Comparison of ENCODE assay signal across 8 mouse cellular contexts in genomic region chr2:76673472-76674081, GRCm38 (mm10). TPM values are rescaled to one million over a fixed set of nuclear protein-coding genes. Genes with fewer than 3 reads are reported as not detected.
A peak's percentile ranks its signal among the peaks of the same experiment; 100 is the strongest.
DNase-seq lines count a peak whose midpoint lies in the region; ATAC-seq and TF ChIP-seq lines count a peak whose summit lies in the region.

No protein-coding gene starts in this region.

- peak overlapping the region; percentile 56 for H3K4me2 ChIP-seq in hindbrain, embryonic 11.5 days (replicated peaks; ENCODE audit: low read depth, low read length)
- peak overlapping the region; percentile 53 for H3K4me2 ChIP-seq in limb, embryonic 14.5 days (replicated peaks; ENCODE audit: low read depth, low read length, severe bottlenecking)
- peak overlapping the region; percentile 71 for H3K4me2 ChIP-seq in midbrain, embryonic 14.5 days (ENCODE audit: low read length)

- H3K36me3 ChIP-seq in hindbrain, embryonic 11.5 days (ENCODE audit: control insufficient read depth, insufficient read depth, low read length), result no peaks in the 10 kb centered on the region
- H3K36me3 ChIP-seq in limb, embryonic 14.5 days (ENCODE audit: control insufficient read depth, insufficient read depth, low read length), result peaks cover 13% of the 10 kb centered on the region
- no peaks in the 10 kb centered on the region for H3K36me3 ChIP-seq in midbrain, embryonic 14.5 days (ENCODE audit: control insufficient read depth, insufficient read depth, low read length)

- H3K4me1 ChIP-seq in hindbrain, embryonic 11.5 days (replicated peaks; ENCODE audit: control insufficient read depth, insufficient read depth, low read length), result peaks cover 7% of the 10 kb centered on the region
- peaks cover 19% of the 10 kb centered on the region for H3K4me1 ChIP-seq in limb, embryonic 14.5 days (ENCODE audit: control insufficient read depth, insufficient read depth, low read length)
- H3K4me1 ChIP-seq in midbrain, embryonic 14.5 days (ENCODE audit: control insufficient read depth, insufficient read depth, low read length), result peaks cover 23% of the 10 kb centered on the region

- H3K27me3 ChIP-seq in hindbrain, embryonic 11.5 days (ENCODE audit: control insufficient read depth, insufficient read depth, low read length), result no peaks in the 10 kb centered on the region
- H3K27me3 ChIP-seq in limb, embryonic 14.5 days (ENCODE audit: control insufficient read depth, insufficient read depth, low read length), result no peaks in the 10 kb centered on the region
- H3K27me3 ChIP-seq in midbrain, embryonic 14.5 days (ENCODE audit: control insufficient read depth, insufficient read depth, low read length), result no peaks in the 10 kb centered on the region

- H3K9ac ChIP-seq in hindbrain, embryonic 11.5 days (ENCODE audit: low read depth, low read length), result no peak overlapping the region
- H3K9ac ChIP-seq in limb, embryonic 14.5 days (ENCODE audit: low read depth, low read length, severe bottlenecking), result no peak overlapping the region
- H3K9ac ChIP-seq in midbrain, embryonic 14.5 days (replicated peaks; ENCODE audit: low read length), result no peak overlapping the region

- 41% methylated on average over 7 of the region's 7 CpGs for WGBS in hindbrain, embryonic 11.5 days
- 44% methylated on average over 7 of the region's 7 CpGs for WGBS in limb, embryonic 14.5 days
- 28% methylated on average over 7 of the region's 7 CpGs for WGBS in midbrain, embryonic 14.5 days

- ATAC-seq in cerebellum, adult (ENCODE audit: insufficient number of reproducible peaks, low FRiP score, low TSS enrichment), result no peak
- ATAC-seq in erythroid progenitor cell, adult 5-6 weeks (replicated peaks; ENCODE audit: low FRiP score, poor library complexity, severe bottlenecking), result 0 out of 2 replicates have a peak, but pooled peaks have one; percentile 60
- no peak for ATAC-seq in hindbrain, embryonic 11.5 days (ENCODE audit: low FRiP score)
- no peak for ATAC-seq in limb, embryonic 14.5 days (ENCODE audit: low FRiP score, low read depth)
- no peak for ATAC-seq in midbrain, embryonic 14.5 days (ENCODE audit: low FRiP score, low TSS enrichment)

- no peak for TF ChIP-seq POLR2A in limb, embryonic 14.5 days (IDR thresholded peaks at IDR 0.05; ENCODE audit: borderline replicate concordance, extremely low read depth, insufficient read depth, insufficient read length)

- H3K9me3 ChIP-seq in hindbrain, embryonic 11.5 days (ENCODE audit: control insufficient read depth, low read length), result no peaks in the 10 kb centered on the region
- H3K9me3 ChIP-seq in limb, embryonic 14.5 days (ENCODE audit: control insufficient read depth, low read length), result no peaks in the 10 kb centered on the region
- no peaks in the 10 kb centered on the region for H3K9me3 ChIP-seq in midbrain, embryonic 14.5 days (ENCODE audit: control insufficient read depth, low read length)

- peak; percentile 31 for DNase-seq in cerebellum, adult 11-12 months
- peak; percentile 78 for DNase-seq in adrenal gland, postnatal 14 days
- DNase-seq in hindbrain, embryonic 11.5 days (ENCODE audit: low spot score), result peak; percentile 50
- no peak for DNase-seq in limb, embryonic 14.5 days (ENCODE audit: low spot score)
- DNase-seq in midbrain, embryonic 14.5 days, result peak; percentile 61
- DNase-seq in testis, postnatal 10 days (ENCODE audit: low spot score), result peak; percentile 71

- H3K4me3 ChIP-seq in hindbrain, embryonic 11.5 days (ENCODE audit: low read depth, low read length), result peak overlapping the region; percentile 37
- H3K4me3 ChIP-seq in limb, embryonic 14.5 days (replicated peaks; ENCODE audit: low read length), result peak overlapping the region; percentile 43
- H3K4me3 ChIP-seq in midbrain, embryonic 14.5 days (replicated peaks; ENCODE audit: low read depth, low read length), result peak overlapping the region; percentile 45; the same call in 1 of the 2 replicates

- H3K27ac ChIP-seq in hindbrain, embryonic 11.5 days (ENCODE audit: low read depth, low read length), result peak overlapping the region; percentile 53; the same call in 1 of the 2 replicates
- no peak overlapping the region; the same call in 1 of the 2 replicates for H3K27ac ChIP-seq in limb, embryonic 14.5 days (replicated peaks; ENCODE audit: low read depth, low read length)
- peak overlapping the region; percentile 70 for H3K27ac ChIP-seq in midbrain, embryonic 14.5 days (replicated peaks; ENCODE audit: low read depth, low read length)

RNA-seq across cellular contexts. Expression of gene Fkbp7, which starts 0.7 kb away (rescaled TPM):
- 30.2 and 32.7 TPM in 2 replicates for total RNA-seq in adrenal gland, postnatal 14 days (2021)
- 7.5 TPM in 1 of 2 replicates, not detected in the other for total RNA-seq in erythroid progenitor cell, adult 5-6 weeks (2015; ENCODE audit: low replicate concordance)
- total RNA-seq in erythroid progenitor cell, adult 5-6 weeks (2017; ENCODE audit: low replicate concordance), result 3.0 TPM in 1 of 2 replicates, not detected in the other
- 25.7 and 30.4 TPM in 2 replicates for polyA plus RNA-seq in hindbrain, embryonic 11.5 days (2014; fragmentation: Nextera tagmentation; extraction: Ambion mirVana)
- 50.5 and 102 TPM in 2 replicates for polyA plus RNA-seq in limb, embryonic 14.5 days (2012; rRNA removed)
- 128 and 151 TPM in 2 replicates for polyA plus RNA-seq in limb, embryonic 14.5 days (2014; fragmentation: Nextera tagmentation; extraction: Ambion mirVana)
- polyA plus RNA-seq in midbrain, embryonic 14.5 days (2014; fragmentation: Nextera tagmentation; extraction: Ambion mirVana), result 5.6 and 11.6 TPM in 2 replicates

RNA-seq across cellular contexts. Expression of gene Plekha3, which starts 1.5 kb away (rescaled TPM):
- total RNA-seq in adrenal gland, postnatal 14 days (2021), result 36.0 and 37.7 TPM in 2 replicates
- 7.2 and 11.3 TPM in 2 replicates for total RNA-seq in erythroid progenitor cell, adult 5-6 weeks (2015; ENCODE audit: low replicate concordance)
- 2.1 and 2.6 TPM in 2 replicates for total RNA-seq in erythroid progenitor cell, adult 5-6 weeks (2017; ENCODE audit: low replicate concordance)
- 12.2 and 14.3 TPM in 2 replicates for polyA plus RNA-seq in hindbrain, embryonic 11.5 days (2014; fragmentation: Nextera tagmentation; extraction: Ambion mirVana)
- 17.3 and 17.8 TPM in 2 replicates for polyA plus RNA-seq in limb, embryonic 14.5 days (2012; rRNA removed)
- 13.9 and 14.5 TPM in 2 replicates for polyA plus RNA-seq in limb, embryonic 14.5 days (2014; fragmentation: Nextera tagmentation; extraction: Ambion mirVana)
- polyA plus RNA-seq in midbrain, embryonic 14.5 days (2014; fragmentation: Nextera tagmentation; extraction: Ambion mirVana), result 11.8 and 13.9 TPM in 2 replicates

RNA-seq across cellular contexts. Expression of gene Pjvk, which starts 25.3 kb away (rescaled TPM):
- not detected in 2 replicates for total RNA-seq in adrenal gland, postnatal 14 days (2021)
- total RNA-seq in erythroid progenitor cell, adult 5-6 weeks (2015; ENCODE audit: low replicate concordance), result not detected in 2 replicates
- total RNA-seq in erythroid progenitor cell, adult 5-6 weeks (2017; ENCODE audit: low replicate concordance), result not detected in 2 replicates
- 0.53 and 0.88 TPM in 2 replicates for polyA plus RNA-seq in hindbrain, embryonic 11.5 days (2014; fragmentation: Nextera tagmentation; extraction: Ambion mirVana)
- polyA plus RNA-seq in limb, embryonic 14.5 days (2012; rRNA removed), result 0.47 and 0.83 TPM in 2 replicates
- polyA plus RNA-seq in limb, embryonic 14.5 days (2014; fragmentation: Nextera tagmentation; extraction: Ambion mirVana), result 0.22 TPM in 1 of 2 replicates, not detected in the other
- polyA plus RNA-seq in midbrain, embryonic 14.5 days (2014; fragmentation: Nextera tagmentation; extraction: Ambion mirVana), result 0.54 and 0.92 TPM in 2 replicates

RNA-seq across cellular contexts. Expression of gene Prkra, which starts 25.8 kb away (rescaled TPM):
- total RNA-seq in adrenal gland, postnatal 14 days (2021), result 25.9 and 26.8 TPM in 2 replicates
- total RNA-seq in erythroid progenitor cell, adult 5-6 weeks (2015; ENCODE audit: low replicate concordance), result 2.2 and 6.3 TPM in 2 replicates
- 1.7 TPM in 2 replicates for total RNA-seq in erythroid progenitor cell, adult 5-6 weeks (2017; ENCODE audit: low replicate concordance)
- 109 and 128 TPM in 2 replicates for polyA plus RNA-seq in hindbrain, embryonic 11.5 days (2014; fragmentation: Nextera tagmentation; extraction: Ambion mirVana)
- polyA plus RNA-seq in limb, embryonic 14.5 days (2012; rRNA removed), result 55.2 and 60.8 TPM in 2 replicates
- 61.3 and 70.2 TPM in 2 replicates for polyA plus RNA-seq in limb, embryonic 14.5 days (2014; fragmentation: Nextera tagmentation; extraction: Ambion mirVana)
- polyA plus RNA-seq in midbrain, embryonic 14.5 days (2014; fragmentation: Nextera tagmentation; extraction: Ambion mirVana), result 117 and 119 TPM in 2 replicates
